Mouse (Mus musculus) heart, postnatal 10 days (tissue): ENCODE measurements around the gene Borcs6. TPM values are rescaled to one million over a fixed set of nuclear protein-coding genes. Genes with fewer than 3 reads are reported as not detected.
A peak's percentile ranks its signal among the peaks of the same experiment; 100 is the strongest.

Experiments used
- DNase-seq, 2 experiments: peaks; one replicate each; pipeline ENCODE4 v3.0.0; 2021
- intact Hi-C: fragments of 180-260 bp; cut with DNase I; formaldehyde crosslinking; loops from one replicate; pipeline ENCODE4 v1.15.1; 2025
- total RNA-seq, 2 experiments: library from RNA; stranded (reverse); gene quantifications; 2 replicates each; pipeline ENCODE4 v1.2.3; 2021

Borcs6 gene
- total RNA-seq, 2 experiments from 2014 or later: 16.7 to 19.4 TPM

GRCm38 (mm10) chr11:69066956-69067355 is 7.4 kb downstream of the Borcs6 start:
- intact Hi-C loops: loop anchor here (1.0 to 2.0 kb wide), 2 partner anchors 55 to 84 kb away; partner anchors contain the start of gene 9130213A22Rik

GRCm38 (mm10) chr11:69067601-69068000 is 8.1 kb downstream of the Borcs6 start:
- intact Hi-C loops: loop anchor here (1.0 to 2.0 kb wide), 2 partner anchors 55 to 83 kb away; partner anchors contain the start of gene 9130213A22Rik
- peak; percentile 67 to 71 for DNase-seq

More at GRCm38 (mm10) chr11:69066956-69067355, 7.4 kb downstream of the Borcs6 start:
- DNase-seq: peak; percentile 95 to 96

DNA sequence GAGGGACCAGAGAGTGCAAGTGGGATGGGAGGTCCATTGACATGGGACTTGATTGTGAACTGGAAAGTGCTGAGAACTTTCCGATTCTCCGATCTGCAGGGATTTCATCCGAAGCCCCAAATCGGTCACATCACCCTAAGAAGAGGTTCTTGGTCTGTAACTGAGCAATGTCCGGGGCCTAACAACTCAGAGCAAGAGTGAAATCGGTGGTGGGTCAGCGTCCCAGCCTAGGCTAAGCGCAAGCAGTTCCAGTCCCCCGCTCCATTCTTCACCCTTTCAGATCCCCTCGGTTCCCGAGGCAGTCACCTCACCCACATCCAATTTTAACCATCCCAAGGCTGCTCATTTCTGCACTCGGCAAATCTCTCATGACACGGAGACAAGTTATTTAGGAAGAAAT is 10.6 kb downstream of the Borcs6 start:
- intact Hi-C loops: loop anchor here (5.0 kb wide), 1 partner anchor 177 kb away; no protein-coding TSS in a partner anchor
- DNase-seq: no peak

- peak; percentile 95 to 96 for DNase-seq
- intact Hi-C loops: loop anchor here (5.0 kb wide), 1 partner anchor 177 kb away; no protein-coding TSS in a partner anchor
These were observed 11.2 kb downstream of the Borcs6 start, which contains the start of gene Tmem107 for GRCm38 (mm10) chr11:69070590-69071222. Gene Tmem107, plus strand, starts transcription at chr11:69070806.

GRCm38 (mm10) chr11:69071262-69071661 is 11.7 kb downstream of the Borcs6 start:
- intact Hi-C loops: loop anchor here (5.0 kb wide), 1 partner anchor 176 kb away; no protein-coding TSS in a partner anchor
- no peak for DNase-seq

DNA sequence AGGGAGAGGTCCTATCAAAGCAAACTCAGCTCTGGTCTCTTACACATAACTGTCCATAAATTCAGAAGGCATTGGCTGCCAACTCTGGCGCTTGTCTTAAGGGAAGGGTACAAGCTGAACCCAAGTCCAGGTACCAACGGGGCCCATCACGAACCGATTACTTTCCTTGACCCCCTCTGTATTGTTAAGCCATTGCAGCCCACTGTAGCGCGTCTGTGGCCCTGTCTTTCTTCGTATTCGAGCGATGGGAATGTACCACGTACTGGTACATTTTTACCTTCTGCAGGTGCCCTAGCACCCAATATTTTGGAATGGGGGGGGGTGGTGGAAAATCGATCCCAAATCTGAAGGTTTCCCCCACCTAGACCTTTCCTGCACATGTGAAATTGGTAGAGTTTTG is 12.7 kb downstream of the Borcs6 start:
- intact Hi-C loops: loop anchor here (2.0 to 5.0 kb wide), 2 partner anchors 17 to 175 kb away; partner anchors contain the start of gene Vamp2
- DNase-seq: no peak

- intact Hi-C loops: loop anchor here (2.0 to 5.0 kb wide), 2 partner anchors 16 to 175 kb away; partner anchors contain the start of gene Vamp2
- peak; percentile 14 to 20 for DNase-seq
These were observed 13.1 kb downstream of the Borcs6 start for GRCm38 (mm10) chr11:69072666-69073064.

DNA sequence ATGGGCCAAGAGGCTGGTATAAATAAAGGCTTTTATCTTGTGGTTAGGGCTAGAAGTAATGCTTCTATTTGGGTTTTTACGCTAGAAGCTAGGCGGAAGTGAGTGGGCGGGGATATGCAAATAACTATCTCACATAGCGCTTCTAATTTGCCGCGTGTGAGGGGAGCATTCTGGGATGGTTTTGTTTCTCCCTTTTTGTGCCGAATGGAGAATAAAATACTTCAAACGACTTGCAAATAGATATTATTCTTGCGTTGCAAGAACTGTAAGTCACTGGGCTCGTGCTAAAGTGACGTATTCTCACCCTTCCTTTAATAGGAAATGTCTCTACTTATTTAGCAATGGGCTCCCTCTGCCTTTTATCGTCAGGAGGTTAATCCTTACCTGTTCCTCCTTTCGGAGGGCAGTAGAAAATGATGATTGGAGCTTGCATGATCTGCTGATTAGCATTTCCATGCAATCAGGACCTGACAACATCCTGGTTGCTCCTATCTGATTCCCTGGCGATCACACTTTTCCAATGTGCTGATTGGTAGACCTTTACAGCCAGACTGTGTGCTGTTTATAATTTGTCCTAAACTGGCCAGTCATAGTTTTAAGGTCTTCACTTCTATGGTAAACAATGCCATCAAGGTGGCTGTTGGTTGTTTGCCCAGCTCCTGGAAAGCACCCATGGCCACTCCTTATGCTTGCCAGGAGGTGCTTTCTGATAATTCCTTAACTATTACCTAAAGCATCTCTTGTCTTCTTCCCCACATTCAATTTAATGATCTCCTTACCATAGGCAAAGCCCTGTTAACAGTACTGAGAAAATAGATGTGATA is 13.8 kb downstream of the Borcs6 start:
- intact Hi-C loops: loop anchor here (2.0 to 5.0 kb wide), 2 partner anchors 16 to 174 kb away; partner anchors contain the start of gene Vamp2
- peak; percentile 90 to 91 for DNase-seq

- peak; percentile 11 to 24 for DNase-seq
- intact Hi-C loops: loop anchor here (2.0 to 5.0 kb wide), 2 partner anchors 15 to 173 kb away; partner anchors contain the start of gene Vamp2
These were observed 14.6 kb downstream of the Borcs6 start for GRCm38 (mm10) chr11:69073951-69074775.

- no peak for DNase-seq
- intact Hi-C loops: loop anchor here (5.0 kb wide), 1 partner anchor 173 kb away; no protein-coding TSS in a partner anchor
These were observed 15.2 kb downstream of the Borcs6 start for GRCm38 (mm10) chr11:69074776-69075069.

GRCm38 (mm10) chr11:69075764-69076479 is 16.4 kb downstream of the Borcs6 start:
- DNase-seq: no peak
- intact Hi-C loops: no loop called here

- DNase-seq: peak; percentile 32 to 44
- intact Hi-C loops: no loop called here
These were observed 17.1 kb downstream of the Borcs6 start for GRCm38 (mm10) chr11:69076572-69076971.

- DNase-seq: no peak
- intact Hi-C loops: no loop called here
These were observed 17.8 kb downstream of the Borcs6 start for GRCm38 (mm10) chr11:69077316-69077715.

DNA sequence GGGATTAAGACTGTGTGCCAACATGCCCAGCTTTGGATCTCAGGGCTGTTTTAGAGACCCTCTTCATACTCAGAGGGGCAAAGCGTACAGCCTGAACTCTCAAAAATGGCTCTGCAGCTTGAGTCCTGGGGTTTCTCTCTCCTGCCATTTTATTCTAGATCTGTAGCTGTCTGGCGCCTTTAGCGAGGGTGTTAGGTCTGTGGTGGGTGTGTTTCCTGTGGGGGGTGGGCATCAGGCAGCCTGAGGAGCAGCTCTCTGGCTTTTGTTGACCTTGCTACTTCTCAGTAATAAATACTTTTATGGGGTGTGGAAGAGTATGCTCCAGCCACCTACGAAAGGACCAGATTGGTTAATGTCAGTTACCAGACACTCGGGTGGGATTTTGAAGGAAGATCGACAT is 18.5 kb downstream of the Borcs6 start:
- intact Hi-C loops: no loop called here
- no peak for DNase-seq

DNA sequence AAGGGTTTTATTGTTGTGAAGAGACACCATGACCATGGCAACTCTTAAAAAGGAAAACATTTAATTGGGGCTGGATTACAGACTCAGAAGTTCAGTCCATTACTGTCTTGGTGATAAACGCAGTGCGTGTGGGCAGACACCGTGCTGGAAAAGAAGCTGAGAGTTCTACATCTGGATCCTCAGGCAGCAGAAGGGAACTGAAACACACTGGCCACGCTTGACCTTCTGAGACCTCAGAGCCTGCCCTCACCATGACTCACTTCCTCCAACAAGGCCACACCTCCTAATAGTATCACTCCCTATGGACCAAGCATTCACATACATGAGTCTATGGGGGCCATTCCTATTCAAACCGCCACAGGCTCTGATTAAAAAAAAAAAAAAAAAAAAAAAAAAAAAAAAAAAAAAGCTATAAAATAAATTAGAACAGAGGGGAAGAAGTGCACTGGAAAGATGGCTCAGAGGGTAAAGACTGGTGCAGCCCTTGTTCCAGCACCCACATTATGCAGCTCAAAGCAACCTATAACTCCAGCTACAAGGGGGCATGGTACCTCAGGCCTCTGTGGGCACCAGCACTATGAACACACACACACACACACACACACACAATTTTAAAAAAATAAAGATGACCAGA is 19.4 kb downstream of the Borcs6 start:
- intact Hi-C loops: no loop called here
- peak; percentile 35 to 39 for DNase-seq

DNA sequence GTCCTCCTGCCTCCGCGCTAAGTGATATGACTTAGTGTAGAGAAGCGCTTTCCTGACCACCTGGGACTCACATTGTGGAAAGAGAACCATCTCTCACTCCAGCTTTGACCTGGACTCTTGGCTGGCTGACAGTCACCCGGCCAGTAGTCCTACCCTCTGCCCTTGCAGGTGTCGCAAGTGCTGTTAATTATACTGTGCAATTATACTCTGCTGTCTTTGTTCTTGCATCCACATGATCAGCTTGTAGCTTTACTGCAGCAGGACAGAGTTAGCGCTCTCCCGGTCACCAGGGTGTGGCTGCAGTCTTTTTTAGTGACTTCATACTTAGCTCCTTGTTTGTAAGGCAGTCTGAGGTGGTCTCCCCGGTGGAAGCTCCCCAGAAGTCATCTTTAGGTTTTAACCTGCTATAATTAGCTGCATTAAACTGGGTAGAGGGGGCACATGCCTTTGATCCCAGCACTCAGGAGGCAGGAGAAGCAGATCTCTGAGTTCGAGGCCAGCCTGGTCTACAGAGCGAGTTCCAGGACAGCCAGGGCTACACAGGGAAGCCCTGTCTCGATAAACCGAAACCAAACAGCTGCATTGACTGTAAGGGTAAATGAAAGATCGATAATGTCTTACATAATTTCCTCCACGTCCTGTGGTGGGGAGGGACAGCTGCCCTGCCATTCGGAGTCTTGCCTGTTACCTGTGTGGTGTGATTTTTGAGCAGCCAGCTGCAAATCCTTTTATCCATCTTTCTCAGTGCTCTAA is 20.8 kb downstream of the Borcs6 start:
- DNase-seq: no peak
- intact Hi-C loops: no loop called here

- DNase-seq: no peak
- intact Hi-C loops: no loop called here
These were observed 21.3 kb downstream of the Borcs6 start for GRCm38 (mm10) chr11:69080855-69081222.

GRCm38 (mm10) chr11:69081613-69082012 is 22.1 kb downstream of the Borcs6 start:
- intact Hi-C loops: no loop called here
- no peak for DNase-seq

- intact Hi-C loops: no loop called here
- DNase-seq: no peak
These were observed 26.1 kb downstream of the Borcs6 start for GRCm38 (mm10) chr11:69085608-69086007.
